Mouse (Mus musculus) myocyte (in vitro differentiated cells): ENCODE results near the gene Ndc1. TPM values are rescaled to one million over a fixed set of nuclear protein-coding genes. Genes with fewer than 3 reads are reported as not detected.

ENCODE experiments used
- H3K27me3 ChIP-seq: one replicate; pipeline ENCODE4 v1.6.1; 2011; ENCODE audit not compliant: control insufficient read depth, insufficient read depth, insufficient read length
- H3K36me3 ChIP-seq: one replicate; pipeline ENCODE4 v1.6.1; 2011; ENCODE audit not compliant: control insufficient read depth, insufficient read depth
- H3K4me2 ChIP-seq: one replicate; pipeline ENCODE4 v1.6.1; 2011; ENCODE audit warnings: low read depth, control low read depth
- H3K4me3 ChIP-seq: one replicate; pipeline ENCODE4 v1.5.1; 2011; ENCODE audit warnings: mild to moderate bottlenecking, control low read depth, moderate library complexity
- H3K79me2 ChIP-seq: one replicate; pipeline ENCODE4 v1.6.1; 2011; ENCODE audit not compliant: control insufficient read depth, insufficient read depth
- H3ac ChIP-seq: one replicate; pipeline ENCODE4 v1.6.1; 2011; ENCODE audit not compliant: control insufficient read depth, insufficient read length
- CEBPB ChIP-seq: IDR thresholded peaks from 2 replicates; pipeline ENCODE4 v1.6.1; 2011; ENCODE audit warnings: mild to moderate bottlenecking, moderate library complexity; ENCODE audit not compliant: poor library complexity, insufficient read depth, severe bottlenecking
- E2F4 ChIP-seq: IDR thresholded peaks from one replicate; pipeline ENCODE4 v1.6.1; 2011; ENCODE audit warnings: mild to moderate bottlenecking, control low read depth, moderate library complexity; ENCODE audit not compliant: insufficient read depth
- MAX ChIP-seq: IDR thresholded peaks from one replicate; pipeline ENCODE4 v1.6.1; 2011; ENCODE audit warnings: low read depth, mild to moderate bottlenecking, control low read depth
- MYOD1 ChIP-seq, 3 experiments: IDR thresholded peaks; one replicate each; pipeline ENCODE4 v1.6.1; 2011; ENCODE audit warnings: control low read depth in 2 of 3, low read depth in 2 of 3, mild to moderate bottlenecking in 2 of 3, moderate library complexity in 1 of 3; ENCODE audit not compliant: insufficient read length in 2 of 3, control insufficient read depth in 1 of 3
- MYOG ChIP-seq, 3 experiments: IDR thresholded peaks; one replicate each; pipeline ENCODE4 v1.6.1; 2011; ENCODE audit warnings: control low read depth in 2 of 3, low read depth in 2 of 3, mild to moderate bottlenecking in 2 of 3; ENCODE audit not compliant: insufficient read length in 2 of 3, control insufficient read depth in 1 of 3, insufficient read depth in 1 of 3
- POLR2A ChIP-seq: IDR thresholded peaks from one replicate; pipeline ENCODE4 v1.6.1; 2011; ENCODE audit warnings: low read depth, mild to moderate bottlenecking, control low read depth, moderate library complexity; ENCODE audit not compliant: insufficient read length
- POLR2AphosphoS2 ChIP-seq: IDR thresholded peaks from one replicate; pipeline ENCODE4 v1.6.1; 2011; ENCODE audit warnings: low read depth, control low read depth; ENCODE audit not compliant: insufficient read length
- REST ChIP-seq: IDR thresholded peaks from one replicate; pipeline ENCODE4 v1.6.1; 2011; ENCODE audit warnings: mild to moderate bottlenecking, control low read depth, moderate library complexity; ENCODE audit not compliant: insufficient read depth, insufficient read length
- SRF ChIP-seq: IDR thresholded peaks from one replicate; pipeline ENCODE4 v1.6.1; 2011; ENCODE audit warnings: low read depth; ENCODE audit not compliant: control insufficient read depth, insufficient read length
- TCF12 ChIP-seq: IDR thresholded peaks from one replicate; pipeline ENCODE4 v1.6.1; 2011; ENCODE audit warnings: mild to moderate bottlenecking, control low read depth; ENCODE audit not compliant: poor library complexity, insufficient read depth, severe bottlenecking
- TCF3 ChIP-seq: IDR thresholded peaks from one replicate; pipeline ENCODE4 v1.6.1; 2011; ENCODE audit warnings: low read depth, control low read depth; ENCODE audit not compliant: insufficient read length
- USF1 ChIP-seq: IDR thresholded peaks from one replicate; pipeline ENCODE4 v1.6.1; 2011; ENCODE audit warnings: low read depth, mild to moderate bottlenecking, control low read depth, moderate library complexity
- polyA plus RNA-seq: library from polyadenylated mRNA; unstranded; fragments of >200 nt; fragmentation: generic; extraction: Trizol; gene quantifications from one replicate; pipeline ENCODE4 v1.2.1, GENCODE M21; 2012; ENCODE audit warnings: missing spikeins

Ndc1 gene
- polyA plus RNA-seq, 1 experiment = 10.9 TPM

DNA sequence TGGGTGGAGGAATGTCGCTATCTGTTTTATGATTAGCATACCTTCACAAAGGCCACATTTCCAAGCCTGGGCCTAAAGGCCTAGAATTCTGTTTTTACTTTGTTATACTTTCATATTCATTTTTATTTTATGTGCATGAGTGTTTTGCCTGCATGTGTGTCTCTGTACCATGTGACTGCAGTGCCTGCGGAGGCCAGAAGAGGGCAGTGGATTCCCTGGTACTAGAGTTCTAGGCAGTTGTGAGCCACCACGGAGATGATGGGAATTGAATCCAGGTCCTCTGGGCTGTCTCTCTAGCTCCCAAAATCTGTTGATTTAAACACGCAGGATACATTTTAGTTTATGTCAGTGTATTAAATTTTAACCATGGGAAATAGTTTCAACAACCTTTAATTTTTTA, 34.1 kb upstream of the Ndc1 start:
- no peak overlapping the region for H3ac ChIP-seq
- no peaks in the 10 kb centered on the region for H3K79me2 ChIP-seq
- H3K4me3 ChIP-seq = no peak overlapping the region
- no peaks in the 10 kb centered on the region for H3K36me3 ChIP-seq
- H3K4me2 ChIP-seq = no peak overlapping the region
- TF ChIP-seq MAX = no peak
- no peak for TF ChIP-seq TCF3
- no peak for TF ChIP-seq E2F4
- TF ChIP-seq POLR2AphosphoS2 = no peak
- no peak for TF ChIP-seq TCF12
- no peak for TF ChIP-seq POLR2A
- no peak for TF ChIP-seq MYOG (IDR thresholded peaks at IDR 0.05; ENCODE audit: control insufficient read depth in 1 of 3, insufficient read depth in 1 of 3, insufficient read length in 2 of 3, low read depth in 2 of 3)
- TF ChIP-seq MYOD1 (IDR thresholded peaks at IDR 0.05; ENCODE audit: control insufficient read depth in 1 of 3, insufficient read length in 2 of 3, low read depth in 2 of 3) = no peak
- TF ChIP-seq USF1 = no peak
- TF ChIP-seq SRF = no peak
- TF ChIP-seq CEBPB = no peak
- no peak for TF ChIP-seq REST
- no peaks in the 10 kb centered on the region for H3K27me3 ChIP-seq

DNA sequence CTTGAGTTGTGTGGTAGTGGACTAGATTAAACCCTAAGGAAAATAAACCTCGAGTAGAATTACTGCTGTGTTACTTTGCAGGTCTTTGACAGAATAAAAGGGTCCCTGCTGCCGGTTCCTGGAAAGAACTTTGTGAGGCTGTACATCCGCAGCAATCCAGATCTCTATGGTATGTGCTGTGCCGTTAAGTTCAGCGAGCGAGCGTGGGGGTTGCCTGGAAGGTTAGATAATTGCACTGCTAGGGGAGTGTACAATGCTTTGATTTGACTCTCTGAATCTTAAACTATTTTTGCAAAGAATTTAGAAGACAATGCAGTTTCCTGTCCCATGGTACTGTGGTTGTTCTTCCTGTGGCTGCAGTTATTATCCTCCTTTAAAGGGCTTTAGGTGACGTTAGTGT, 31.2 kb upstream of the Ndc1 start:
- Histone ChIP-seq H3K4me3 (no peak overlapping the region), H3K4me2 (no peak overlapping the region), H3K36me3 (no peaks in the 10 kb centered on the region), H3K27me3 (no peaks in the 10 kb centered on the region), H3ac (no peak overlapping the region), H3K79me2 (no peaks in the 10 kb centered on the region)
- no peak for TF ChIP-seq POLR2A
- TF ChIP-seq E2F4 = no peak
- TF ChIP-seq REST = no peak

DNA sequence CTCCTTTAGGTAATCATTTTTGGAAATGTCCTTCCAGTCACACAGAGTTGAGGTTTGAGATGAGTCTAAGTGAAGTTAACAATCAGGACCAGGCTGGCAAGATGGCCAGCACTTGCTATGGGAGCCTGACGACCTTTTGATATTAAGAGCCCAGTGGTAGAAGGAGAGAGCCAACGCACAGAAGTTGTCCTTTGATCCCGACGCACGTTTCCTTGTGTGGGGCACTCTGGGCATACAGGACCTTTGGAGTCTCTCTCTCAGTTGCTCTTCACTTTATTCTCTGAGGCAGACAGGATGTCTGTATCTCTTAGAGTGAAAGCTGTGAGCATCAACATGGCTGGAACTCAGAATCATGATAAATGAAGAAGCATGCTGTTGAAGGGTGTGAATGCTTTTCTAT, 30.1 kb upstream of the Ndc1 start:
- no peak for TF ChIP-seq MYOD1 (IDR thresholded peaks at IDR 0.05; ENCODE audit: control insufficient read depth in 1 of 3, insufficient read length in 2 of 3, low read depth in 2 of 3)
- no peak for TF ChIP-seq POLR2AphosphoS2
- TF ChIP-seq E2F4 = no peak
- TF ChIP-seq SRF = no peak
- TF ChIP-seq MYOG (IDR thresholded peaks at IDR 0.05; ENCODE audit: control insufficient read depth in 1 of 3, insufficient read depth in 1 of 3, insufficient read length in 2 of 3, low read depth in 2 of 3) = no peak
- no peak for TF ChIP-seq MAX
- TF ChIP-seq TCF3 = no peak
- no peak for TF ChIP-seq POLR2A
- no peak for TF ChIP-seq CEBPB
- TF ChIP-seq REST = no peak
- TF ChIP-seq USF1 = no peak
- Histone ChIP-seq H3K4me2 (no peak overlapping the region), H3K36me3 (peaks cover 6% of the 10 kb centered on the region), H3K4me3 (no peak overlapping the region), H3ac (no peak overlapping the region), H3K27me3 (no peaks in the 10 kb centered on the region), H3K79me2 (no peaks in the 10 kb centered on the region)

DNA sequence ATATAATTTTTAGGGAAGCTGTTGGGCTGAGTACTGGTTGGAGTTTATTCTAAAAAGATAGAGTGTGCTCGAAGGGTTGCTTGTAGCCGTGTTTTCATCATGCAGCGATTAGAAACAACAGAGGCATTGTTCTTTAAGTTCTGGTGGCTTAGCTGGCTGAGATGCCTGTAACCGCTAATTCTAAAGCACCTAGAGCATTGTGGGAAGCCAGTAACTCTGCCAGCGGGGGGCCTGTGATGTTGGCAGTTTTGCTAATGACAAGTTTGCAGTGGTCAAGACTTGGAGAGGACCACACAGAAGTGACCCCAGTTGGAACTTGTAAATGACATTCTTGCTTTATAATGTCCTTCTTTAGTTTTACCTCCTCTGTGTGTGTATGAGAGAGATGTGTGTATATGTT, 26.2 kb upstream of the Ndc1 start:
- TF ChIP-seq POLR2A (no peak), MYOG (IDR thresholded peaks at IDR 0.05; ENCODE audit: control insufficient read depth in 1 of 3, insufficient read depth in 1 of 3, insufficient read length in 2 of 3, low read depth in 2 of 3) (no peak), POLR2AphosphoS2 (no peak), MAX (no peak), USF1 (no peak), TCF12 (no peak), SRF (no peak), REST (no peak), TCF3 (no peak), E2F4 (no peak), MYOD1 (IDR thresholded peaks at IDR 0.05; ENCODE audit: control insufficient read depth in 1 of 3, insufficient read length in 2 of 3, low read depth in 2 of 3) (no peak), CEBPB (no peak)
- Histone ChIP-seq H3K4me2 (no peak overlapping the region), H3ac (no peak overlapping the region), H3K79me2 (no peaks in the 10 kb centered on the region), H3K36me3 (peaks cover 8% of the 10 kb centered on the region), H3K27me3 (no peaks in the 10 kb centered on the region), H3K4me3 (no peak overlapping the region)

DNA sequence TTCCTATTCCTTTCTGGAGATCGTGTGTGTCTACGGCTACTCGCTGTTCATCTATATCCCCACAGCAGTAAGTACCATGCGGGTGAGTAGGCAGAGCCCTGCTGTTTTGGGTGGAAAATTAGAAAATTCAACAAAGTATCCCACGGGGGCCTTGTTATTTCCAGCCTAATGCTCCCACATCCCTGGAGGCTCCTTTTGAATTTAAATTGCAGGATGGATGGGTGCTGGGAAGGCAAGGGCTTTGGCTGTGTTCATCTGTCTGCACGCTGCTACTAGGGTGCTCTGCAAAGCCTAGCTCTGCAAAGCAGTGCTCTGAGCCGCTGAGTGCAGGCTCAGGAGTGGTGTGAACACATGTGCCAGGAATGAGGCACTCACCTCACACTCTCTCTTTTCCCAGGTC, 23.0 kb upstream of the Ndc1 start:
- Histone ChIP-seq H3K4me2 (no peak overlapping the region), H3ac (no peak overlapping the region), H3K79me2 (no peaks in the 10 kb centered on the region), H3K27me3 (no peaks in the 10 kb centered on the region), H3K36me3 (peaks cover 8% of the 10 kb centered on the region), H3K4me3 (no peak overlapping the region)
- TF ChIP-seq MAX = no peak

DNA sequence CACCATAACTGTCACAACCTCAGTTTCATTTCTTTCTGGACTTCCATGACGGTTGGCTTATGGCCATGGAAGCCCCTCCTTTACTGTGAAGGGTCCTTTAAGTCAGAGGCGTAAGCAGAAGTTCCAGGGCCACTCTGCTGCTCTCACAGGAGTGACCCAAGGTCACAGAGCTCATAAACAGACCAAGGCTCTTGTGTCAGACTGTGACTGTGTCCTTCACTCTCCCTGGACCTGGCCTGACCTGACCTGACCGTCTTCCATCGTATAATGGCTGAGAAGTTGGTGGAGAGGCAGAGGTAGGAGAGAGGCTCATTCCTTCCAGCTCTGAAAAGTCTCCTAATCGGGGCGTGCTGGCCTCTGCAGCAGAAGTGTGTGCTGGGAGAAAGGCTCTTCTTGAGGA, 20.4 kb upstream of the Ndc1 start:
- peaks cover 5% of the 10 kb centered on the region for H3K36me3 ChIP-seq

More for the DNA sequence above, 20.4 kb upstream of the Ndc1 start:
- Histone ChIP-seq H3K4me3 (no peak overlapping the region), H3K4me2 (no peak overlapping the region), H3ac (no peak overlapping the region), H3K27me3 (no peaks in the 10 kb centered on the region), H3K79me2 (no peaks in the 10 kb centered on the region)
- no peak for TF ChIP-seq CEBPB
- no peak for TF ChIP-seq E2F4
- no peak for TF ChIP-seq SRF
- TF ChIP-seq REST = no peak
- TF ChIP-seq MYOG (IDR thresholded peaks at IDR 0.05; ENCODE audit: control insufficient read depth in 1 of 3, insufficient read depth in 1 of 3, insufficient read length in 2 of 3, low read depth in 2 of 3) = no peak
- TF ChIP-seq TCF3 = no peak
- TF ChIP-seq USF1 = no peak
- TF ChIP-seq MYOD1 (IDR thresholded peaks at IDR 0.05; ENCODE audit: control insufficient read depth in 1 of 3, insufficient read length in 2 of 3, low read depth in 2 of 3) = no peak
- no peak for TF ChIP-seq POLR2AphosphoS2
- TF ChIP-seq TCF12 = no peak
- no peak for TF ChIP-seq MAX
